Mouse (Mus musculus) spleen, adult 2 months (tissue): ENCODE measurements around the gene 9430007A20Rik.

Source experiments
- CTCF ChIP-seq: fragments of 200-500 bp; IDR thresholded peaks from 2 replicates; pipeline ENCODE4 v1.5.1; 2011; ENCODE audit warnings: mild to moderate bottlenecking, inconsistent platforms; ENCODE audit not compliant: insufficient read depth, insufficient read length, insufficient replicate concordance; ENCODE audit errors: extremely low read depth
- POLR2A ChIP-seq: fragments of 200-500 bp; IDR thresholded peaks from 2 replicates; pipeline ENCODE4 v1.6.1; 2011; ENCODE audit warnings: low read depth, low read length, inconsistent platforms

DNA sequence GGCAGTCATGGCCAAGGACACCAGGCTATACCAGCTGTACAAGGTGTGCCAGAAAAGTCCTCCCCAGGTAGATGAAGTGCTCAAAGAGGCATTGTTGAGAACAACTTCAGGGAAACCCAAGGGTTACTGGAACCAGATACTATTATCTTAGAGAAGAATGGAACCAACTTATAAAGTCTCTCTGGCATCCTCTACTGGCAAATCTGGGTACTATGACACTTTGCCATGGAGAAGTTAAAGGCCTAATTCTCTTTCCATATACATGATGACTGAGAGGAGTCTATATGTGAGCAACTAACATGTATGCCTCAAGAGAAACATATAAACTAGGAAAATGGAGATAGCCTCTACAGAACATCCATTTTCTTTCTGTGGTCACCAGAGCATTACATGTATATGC is 31.5 kb downstream of the 9430007A20Rik start:
- TF ChIP-seq POLR2A, result no peak
- TF ChIP-seq CTCF, result no peak
